9 mouse cellular contexts compared by ENCODE assay signal in the genomic region with DNA sequence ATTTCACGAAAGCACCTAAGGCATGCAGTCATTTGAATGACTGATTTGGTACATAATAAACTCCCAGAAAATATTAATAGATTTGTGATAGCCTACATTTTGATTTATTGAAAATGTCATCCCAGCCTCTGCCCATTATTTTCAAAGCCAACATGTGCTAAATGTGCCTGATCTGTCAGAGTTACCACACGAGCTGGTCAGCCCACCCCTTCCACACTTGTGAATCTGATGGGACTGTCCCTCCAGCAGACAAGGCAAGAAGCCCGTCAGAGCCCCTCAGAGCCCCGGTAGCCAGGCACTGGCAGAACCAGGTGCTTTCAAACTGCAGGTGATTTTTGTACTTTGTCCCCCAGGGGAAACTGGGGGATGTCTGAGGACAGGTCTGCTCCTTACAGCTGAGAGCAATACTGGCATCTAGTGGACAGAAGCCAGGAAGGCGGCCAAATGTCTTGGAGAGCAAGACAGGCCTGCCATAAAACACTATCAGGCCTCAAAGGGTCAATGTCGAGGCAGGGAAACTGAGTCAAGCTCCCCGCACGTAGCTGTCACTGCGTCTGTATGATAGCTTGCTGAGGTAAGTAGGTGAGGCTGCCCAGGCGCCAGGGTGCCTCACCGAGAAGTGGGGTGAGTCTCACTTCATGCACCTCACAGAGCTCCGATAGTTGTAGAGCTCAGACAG.
DNase-seq lines count a peak whose midpoint lies in the region; ATAC-seq and TF ChIP-seq lines count a peak whose summit lies in the region.
"Had no signal": no experiment of that assay in that cellular context is flagged by ENCODE, and none has a peak within 500 bp of the region (broad histone marks: within the 10 kb centered on the region; RNA-seq: fewer than 3 reads in every experiment).

No protein-coding gene starts in this region.

- H3K36me3 ChIP-seq in forebrain, embryonic 10.5 days (replicated peaks), result no peaks in the 10 kb centered on the region
- H3K36me3 ChIP-seq in forebrain, embryonic 15.5 days, result no peaks in the 10 kb centered on the region
- no peaks in the 10 kb centered on the region for H3K36me3 ChIP-seq in CH12.LX (replicated peaks in 1 of 2; ENCODE audit: control insufficient read depth in 1 of 2, insufficient read depth in 1 of 2, low read length in 1 of 2)
- no peaks in the 10 kb centered on the region for H3K36me3 ChIP-seq in hindbrain, embryonic 16.5 days (ENCODE audit: control insufficient read depth, insufficient read depth, low read length)

- H3K9ac ChIP-seq in forebrain, embryonic 15.5 days (replicated peaks), result no peak overlapping the region
- no peak overlapping the region for H3K9ac ChIP-seq in CH12.LX (ENCODE audit: insufficient read depth, low read depth)
- H3K9ac ChIP-seq in hindbrain, embryonic 16.5 days (ENCODE audit: low read depth, low read length), result no peak overlapping the region

- peak; percentile 13 to 58; a peak in 2 of 4 replicates for TF ChIP-seq CTCF in CH12.LX (conservative IDR thresholded peaks at IDR 0.05 in 1 of 2, IDR thresholded peaks at IDR 0.05 in 1 of 2; ENCODE audit: low read depth in 2 of 2, low read length in 2 of 2)

- dilution Hi-C loops in CH12.LX (cut with MboI; ENCODE audit: extremely low pct_ligation_motif_present, extremely low pct_unique_long_range_greater_than_20kb, low sequenced_read_pairs), result no loop called here

- no peak overlapping the region for H3K4me2 ChIP-seq in forebrain, embryonic 15.5 days (replicated peaks)
- H3K4me2 ChIP-seq in CH12.LX (ENCODE audit: insufficient read depth, low read depth, poor library complexity, severe bottlenecking), result no peak overlapping the region
- H3K4me2 ChIP-seq in hindbrain, embryonic 16.5 days (ENCODE audit: low read length), result no peak overlapping the region

- peak; percentile 52 for TF ChIP-seq RAD21 in CH12.LX (IDR thresholded peaks at IDR 0.05; ENCODE audit: low read depth, low read length)

- no peak overlapping the region for H3K4me3 ChIP-seq in forebrain, embryonic 10.5 days
- no peak overlapping the region for H3K4me3 ChIP-seq in forebrain, embryonic 15.5 days
- H3K4me3 ChIP-seq in CH12.LX (replicated peaks in 1 of 3; ENCODE audit: low read depth in 2 of 3, low read length in 2 of 3, poor library complexity in 1 of 3), result no peak overlapping the region
- no peak overlapping the region for H3K4me3 ChIP-seq in hindbrain, embryonic 16.5 days (ENCODE audit: low read length)

- no peak for ATAC-seq in forebrain, embryonic 15.5 days (replicated peaks)
- ATAC-seq in hindbrain, embryonic 16.5 days, result peak; percentile 78
- ATAC-seq in megakaryocyte-erythroid progenitor cell, adult 5-6 weeks (replicated peaks; ENCODE audit: low FRiP score, low TSS enrichment, poor library complexity, severe bottlenecking), result 0 out of 2 replicates have a peak, but pooled peaks have one; percentile 41
- ATAC-seq in monocyte, adult 5-6 weeks (replicated peaks; ENCODE audit: insufficient number of reproducible peaks, low FRiP score, low TSS enrichment, poor library complexity, severe bottlenecking), result no peak

- peak; percentile 26 for DNase-seq in forebrain, embryonic 10.5 days (ENCODE audit: extremely low spot score, low spot score)
- peak; percentile 21 for DNase-seq in CH12.LX (ENCODE audit: extremely low read depth)
- peak; percentile 55 to 60 for DNase-seq in cerebellum, postnatal 36 days
- DNase-seq in ovary, postnatal 10 days (ENCODE audit: low spot score), result no peak

- H3K27ac ChIP-seq in forebrain, embryonic 10.5 days, result no peak overlapping the region
- no peak overlapping the region for H3K27ac ChIP-seq in forebrain, embryonic 15.5 days (replicated peaks)
- H3K27ac ChIP-seq in CH12.LX (ENCODE audit: insufficient read depth, low read depth), result no peak overlapping the region
- no peak overlapping the region for H3K27ac ChIP-seq in hindbrain, embryonic 16.5 days (ENCODE audit: low read depth, low read length)
- H3K27ac ChIP-seq: macrophage had no signal

- WGBS in forebrain, embryonic 10.5 days, result 59% methylated on average over 12 of the region's 12 CpGs
- 50% methylated on average over 12 of the region's 12 CpGs for WGBS in forebrain, embryonic 15.5 days
- 50% methylated on average over 12 of the region's 12 CpGs for WGBS in hindbrain, embryonic 16.5 days

- peaks cover 33% of the 10 kb centered on the region for H3K27me3 ChIP-seq in forebrain, embryonic 10.5 days (ENCODE audit: poor library complexity, severe bottlenecking)
- no peaks in the 10 kb centered on the region for H3K27me3 ChIP-seq in forebrain, embryonic 15.5 days
- H3K27me3 ChIP-seq in CH12.LX (replicated peaks), result peaks cover 2% of the 10 kb centered on the region
- H3K27me3 ChIP-seq in hindbrain, embryonic 16.5 days (replicated peaks; ENCODE audit: control insufficient read depth, insufficient read depth, low read length), result no peaks in the 10 kb centered on the region

- no peaks in the 10 kb centered on the region for H3K9me3 ChIP-seq in forebrain, embryonic 10.5 days
- no peaks in the 10 kb centered on the region for H3K9me3 ChIP-seq in forebrain, embryonic 15.5 days
- H3K9me3 ChIP-seq in CH12.LX (replicated peaks; ENCODE audit: low read length), result no peaks in the 10 kb centered on the region
- no peaks in the 10 kb centered on the region for H3K9me3 ChIP-seq in hindbrain, embryonic 16.5 days (ENCODE audit: control insufficient read depth, low read length)

- peaks cover 21% of the 10 kb centered on the region for H3K4me1 ChIP-seq in forebrain, embryonic 10.5 days
- H3K4me1 ChIP-seq in forebrain, embryonic 15.5 days, result peaks cover 11% of the 10 kb centered on the region
- peaks cover 0 to 9% of the 10 kb centered on the region in 2 experiments; a peak in 2 of 4 replicates for H3K4me1 ChIP-seq in CH12.LX (ENCODE audit: control insufficient read depth in 1 of 2, insufficient read depth in 2 of 2)
- peaks cover 10% of the 10 kb centered on the region for H3K4me1 ChIP-seq in hindbrain, embryonic 16.5 days (ENCODE audit: control insufficient read depth, insufficient read depth, low read depth, low read length)

- no peak for TF ChIP-seq POLR2A in CH12.LX (IDR thresholded peaks at IDR 0.05; ENCODE audit: low read depth, low read length)

- no peaks in the 10 kb centered on the region for H3K79me2 ChIP-seq in CH12.LX (replicated peaks; ENCODE audit: control insufficient read depth, extremely low read depth, insufficient read depth, poor library complexity, severe bottlenecking)

- in situ Hi-C loops in CH12.LX (cut with MboI; ENCODE audit: low pct_ligation_motif_present, low pct_unique_long_range_greater_than_20kb, low sequenced_read_pairs), result no loop called here

- no peak for TF ChIP-seq EP300 in CH12.LX (IDR thresholded peaks at IDR 0.05; ENCODE audit: low read length)

TF ChIP-seq in CH12.LX, 34 proteins besides CTCF, POLR2A, EP300 and RAD21:
- TF ChIP-seq JUND (conservative IDR thresholded peaks at IDR 0.05; ENCODE audit: low read depth, low read length) (no peak), POLR2AphosphoS2 (IDR thresholded peaks at IDR 0.05; ENCODE audit: low read depth, low read length) (no peak), SMC3 (IDR thresholded peaks at IDR 0.05; ENCODE audit: low read depth, low read length) (peak; percentile 36), ZNF384 (IDR thresholded peaks at IDR 0.05; ENCODE audit: low read depth, low read length) (no peak)

Comparison
In these comparisons a context has a peak if more than half of its experiments do, and no peak if none do; other contexts are left out.
1. ATAC-seq: peak in hindbrain, embryonic 16.5 days (single experiment) and megakaryocyte-erythroid progenitor cell, adult 5-6 weeks (single experiment); none in forebrain, embryonic 15.5 days (single experiment) and monocyte, adult 5-6 weeks (single experiment).